Mouse (Mus musculus) adrenal gland, postnatal 25 days (tissue): ENCODE data around the gene Ksr2. TPM values are rescaled to one million over a fixed set of nuclear protein-coding genes. Genes with fewer than 3 reads are reported as not detected.
A peak's percentile ranks its signal among the peaks of the same experiment; 100 is the strongest.
"Not testable (repeated sequence)": the region's sequence is repeated elsewhere in the genome, so short reads cannot be mapped to it uniquely, and the experiment has no call there.

Experiments used
- DNase-seq: peaks from one replicate; pipeline ENCODE4 v3.0.0; 2021; ENCODE audit warnings: mixed read lengths
- long read RNA-seq: library from polyadenylated mRNA; stranded (forward); transcript quantifications from one replicate; pipeline ENCODE4 v2.0.0, GENCODE M21; 2021
- total RNA-seq: library from RNA; stranded (reverse); gene quantifications from 2 replicates; pipeline ENCODE4 v1.2.3, GENCODE M21; 2021

Gene Ksr2
- 4.7 and 6.2 TPM in 2 replicates for total RNA-seq
- long read RNA-seq, partial matches to known transcripts = 0 of 4 reads
- long read RNA-seq, other reads (novel, unspliced or antisense) = 4 of 4 reads

DNA sequence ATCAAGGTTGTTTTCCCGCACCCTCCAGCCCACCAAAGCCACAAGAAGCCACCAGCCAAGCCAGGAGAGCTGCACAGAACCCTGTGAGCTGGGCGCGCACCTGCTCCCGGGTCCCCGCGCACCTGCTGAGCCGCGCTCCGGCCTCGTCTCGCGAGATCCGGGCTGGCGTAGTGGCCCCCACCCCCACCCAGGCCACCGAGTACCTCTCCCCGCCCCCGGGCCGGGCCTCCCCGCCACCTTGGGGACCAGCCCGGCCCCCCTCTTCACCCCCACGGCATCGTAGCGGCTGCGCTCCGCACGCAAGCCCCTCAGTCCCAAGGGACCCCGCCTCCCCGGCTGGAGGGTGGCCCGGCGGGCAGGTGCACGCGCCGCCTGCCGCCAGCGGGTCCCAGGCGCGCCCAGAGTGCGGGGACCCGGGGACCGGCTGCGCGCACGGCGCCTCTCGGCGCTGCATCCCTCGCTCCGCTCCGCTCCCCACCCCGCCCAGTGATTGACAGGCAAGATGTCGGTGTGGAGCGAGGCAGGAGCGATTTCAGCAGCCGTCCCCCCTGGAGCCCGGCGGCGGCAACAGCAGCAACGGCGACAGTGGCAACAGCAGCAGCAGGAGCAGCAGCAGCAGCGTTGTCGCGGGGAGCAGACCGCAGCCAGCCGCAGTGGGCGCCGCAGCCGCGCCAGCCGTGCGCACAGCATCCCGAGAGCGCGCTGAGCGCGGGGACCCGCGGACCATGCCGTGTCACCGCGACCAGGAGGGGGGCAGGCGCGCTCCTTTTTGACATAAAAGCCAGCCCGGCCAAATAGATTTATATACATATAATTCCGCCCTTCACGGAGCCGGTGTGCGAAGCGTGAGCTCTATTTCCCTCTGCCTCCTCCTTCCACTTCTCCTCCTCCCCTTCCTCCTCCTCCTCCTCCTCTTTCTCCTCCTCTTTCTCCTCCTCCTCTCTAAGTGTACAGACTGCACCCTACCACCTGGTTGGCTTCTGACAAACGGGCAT lies at the start of gene Ksr2:
Ksr2 (plus strand) TSS at position 494 of the 995 bp plus-strand sequence.
- peak; percentile 51 for DNase-seq

DNA sequence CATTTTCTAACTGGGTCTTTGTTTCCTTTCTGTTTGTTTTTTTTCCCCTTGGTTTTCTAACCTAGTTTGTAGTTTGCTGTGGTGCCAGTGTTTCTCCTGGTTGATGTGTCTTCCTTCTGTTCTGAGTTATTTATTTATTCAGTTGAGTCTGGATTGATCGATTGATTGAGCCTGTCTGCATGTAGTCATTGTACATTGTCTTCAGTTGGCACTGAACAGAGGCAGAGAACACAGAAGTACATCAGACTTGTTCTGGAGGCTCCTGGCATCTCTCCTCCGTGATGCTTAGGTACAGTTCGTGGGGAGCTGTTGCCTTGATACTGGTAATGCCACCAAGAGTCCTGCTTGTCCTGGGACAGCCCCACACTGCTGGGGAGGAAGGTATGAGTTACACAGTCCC lies 49.0 kb upstream of the Ksr2 start:
- no peak for DNase-seq

DNA sequence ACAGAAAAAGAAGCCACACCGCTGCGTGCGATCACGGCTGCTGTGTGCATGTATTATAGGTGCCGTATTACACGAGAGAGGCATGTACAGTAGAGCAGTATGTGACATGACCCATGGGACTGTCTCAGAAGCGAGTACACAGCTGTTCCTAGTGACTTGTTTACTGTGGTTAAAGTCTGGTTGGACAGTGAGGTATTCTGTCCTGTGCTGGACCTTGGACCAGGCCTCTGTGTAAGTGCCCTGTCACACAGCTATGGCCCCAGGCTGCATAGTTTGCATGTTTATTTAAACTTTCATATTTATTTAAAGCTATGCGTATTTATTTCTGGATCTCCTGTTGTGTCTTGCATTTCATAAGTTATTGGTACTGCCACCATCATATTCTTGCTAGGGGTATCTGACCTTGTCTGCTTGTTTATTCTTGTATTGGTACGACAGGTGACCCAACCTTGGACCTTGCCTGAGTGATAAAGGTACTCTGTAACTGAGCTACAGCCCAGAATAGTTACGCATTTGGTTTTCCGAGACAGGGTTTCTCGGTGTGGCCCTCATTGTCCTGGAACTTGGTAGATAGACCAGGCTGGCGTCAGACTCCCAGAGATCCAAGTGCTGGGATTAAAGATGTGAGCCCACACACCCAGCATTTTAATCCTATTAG lies 47.8 kb upstream of the Ksr2 start:
- no peak for DNase-seq

DNA sequence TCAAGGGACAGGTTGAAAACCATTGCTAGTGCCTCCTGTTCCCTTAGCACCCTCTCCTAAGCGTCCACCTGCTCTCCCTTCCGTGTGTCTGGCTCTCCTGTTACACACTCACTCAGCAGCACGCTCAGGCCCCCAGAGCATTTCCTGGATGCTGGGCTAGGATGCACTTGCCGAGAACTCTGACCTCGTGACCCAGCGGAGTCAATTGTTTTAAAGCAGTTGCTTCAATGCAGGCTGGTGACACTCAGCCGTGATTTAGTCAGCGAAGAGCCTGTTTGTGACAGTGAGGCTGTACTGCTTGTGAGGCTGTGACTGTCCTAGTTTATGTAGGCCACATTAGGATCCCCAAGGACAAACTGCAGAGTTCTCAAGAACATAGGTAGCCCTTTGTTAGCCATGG lies 46.6 kb upstream of the Ksr2 start:
- no peak for DNase-seq

DNA sequence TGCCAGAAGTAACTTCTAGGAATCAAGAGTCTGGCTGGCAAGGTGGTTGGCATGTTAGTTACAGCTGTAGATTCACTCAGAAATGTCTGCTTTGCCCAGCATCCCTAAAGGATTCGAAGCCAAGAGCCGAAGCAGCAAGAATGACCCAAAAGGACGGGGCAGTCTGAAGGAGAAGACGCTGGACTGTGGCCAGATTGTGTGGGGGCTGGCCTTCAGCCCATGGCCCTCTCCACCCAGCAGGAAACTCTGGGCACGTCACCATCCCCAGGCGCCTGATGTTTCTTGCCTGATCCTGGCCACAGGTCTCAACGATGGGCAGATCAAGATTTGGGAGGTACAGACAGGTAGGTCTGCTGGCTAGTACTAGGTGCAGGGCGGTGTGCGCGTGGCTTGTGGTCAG lies 43.2 kb upstream of the Ksr2 start:
- DNase-seq = peak; percentile 39

DNA sequence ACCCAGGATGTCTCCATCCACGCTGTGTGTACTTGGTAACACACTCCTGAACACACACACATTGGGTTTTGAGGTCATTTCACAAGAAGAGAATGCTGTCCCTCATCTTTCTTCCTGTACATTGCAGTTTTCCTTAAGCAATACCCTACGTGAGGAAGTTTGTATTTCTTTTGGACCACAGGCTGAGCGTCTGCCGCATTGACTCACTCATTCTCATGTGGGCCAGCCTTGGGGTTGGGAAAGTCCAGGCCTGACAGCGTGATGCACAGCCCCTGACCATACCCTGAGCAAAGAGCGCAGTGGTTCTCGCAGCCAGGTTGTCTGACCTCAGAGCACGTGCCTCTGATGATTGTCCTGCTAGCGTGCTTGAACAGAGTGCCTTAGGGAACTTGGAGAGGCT lies 40.4 kb upstream of the Ksr2 start:
- DNase-seq = no peak

DNA sequence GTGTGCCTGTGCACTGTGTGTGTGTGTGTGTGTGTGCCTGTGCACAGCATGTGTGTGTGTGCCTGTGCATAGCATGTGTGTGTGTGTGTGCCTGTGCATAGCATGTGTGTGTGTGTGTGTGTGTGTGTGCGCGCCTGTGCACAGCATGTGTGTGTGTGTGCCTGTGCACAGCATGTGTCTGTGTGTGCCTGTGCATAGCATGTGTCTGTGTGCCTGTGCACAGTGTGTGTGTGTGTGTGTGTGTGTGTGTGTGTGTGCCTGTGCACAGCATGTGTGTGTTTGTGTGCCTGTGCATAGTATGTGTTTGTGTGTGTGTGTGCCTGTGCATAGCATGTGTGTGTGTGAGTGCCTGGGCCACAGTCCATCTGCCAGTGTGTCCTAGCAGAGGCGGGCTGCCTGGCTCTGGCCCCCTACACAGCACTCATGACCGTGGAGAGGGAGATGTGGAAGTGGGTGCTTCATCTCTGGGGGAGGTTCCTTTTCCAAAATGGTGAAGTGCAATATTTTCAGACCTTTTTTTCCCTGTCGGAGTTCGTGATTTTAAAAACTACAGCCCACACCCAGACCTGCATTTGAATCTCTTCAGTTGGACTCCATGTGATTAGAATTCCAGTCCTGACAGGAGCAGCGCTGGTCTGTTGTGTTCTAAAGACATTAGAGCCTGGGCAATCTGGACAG lies 39.3 kb upstream of the Ksr2 start:
- no peak for DNase-seq

DNA sequence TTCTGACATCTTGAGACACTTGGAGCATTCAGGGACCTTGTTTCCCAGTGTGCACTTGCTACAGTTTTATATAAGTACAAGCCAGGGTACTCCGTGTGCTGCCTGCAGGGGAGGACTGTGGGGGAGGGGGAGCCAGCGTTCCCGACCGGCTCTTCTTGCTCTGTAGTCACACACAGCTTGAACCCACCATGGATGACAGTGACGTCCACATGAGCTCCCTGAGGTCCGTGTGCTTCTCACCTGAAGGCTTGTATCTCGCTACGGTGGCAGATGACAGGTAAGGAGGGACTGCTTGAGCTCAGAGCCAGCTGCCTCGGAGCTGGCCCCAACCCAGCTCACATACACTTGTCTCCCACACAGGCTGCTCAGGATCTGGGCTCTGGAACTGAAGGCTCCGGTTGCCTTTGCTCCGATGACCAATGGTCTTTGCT lies 37.5 kb upstream of the Ksr2 start:
- DNase-seq = no peak

DNA sequence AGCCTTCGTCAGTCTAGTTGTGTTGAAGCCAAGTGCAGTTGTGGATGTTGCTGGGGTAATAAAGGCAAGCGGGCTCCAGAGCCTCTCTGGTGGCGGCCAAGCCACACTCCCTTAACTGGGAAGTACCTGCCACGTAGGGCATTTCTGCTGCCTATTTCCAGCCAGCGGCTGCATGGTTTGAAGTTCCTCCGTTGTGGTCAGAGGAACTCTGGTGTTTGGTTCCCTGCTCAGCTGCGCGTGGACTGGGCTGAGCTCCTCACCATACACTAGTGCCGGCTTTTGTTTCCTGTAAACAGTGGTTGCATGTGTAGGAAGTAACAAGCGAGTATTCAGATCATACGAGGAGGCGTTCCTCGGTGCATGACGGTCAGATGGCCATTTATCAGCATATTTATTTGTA lies 36.1 kb upstream of the Ksr2 start:
- DNase-seq = not testable (repeated sequence)

DNA sequence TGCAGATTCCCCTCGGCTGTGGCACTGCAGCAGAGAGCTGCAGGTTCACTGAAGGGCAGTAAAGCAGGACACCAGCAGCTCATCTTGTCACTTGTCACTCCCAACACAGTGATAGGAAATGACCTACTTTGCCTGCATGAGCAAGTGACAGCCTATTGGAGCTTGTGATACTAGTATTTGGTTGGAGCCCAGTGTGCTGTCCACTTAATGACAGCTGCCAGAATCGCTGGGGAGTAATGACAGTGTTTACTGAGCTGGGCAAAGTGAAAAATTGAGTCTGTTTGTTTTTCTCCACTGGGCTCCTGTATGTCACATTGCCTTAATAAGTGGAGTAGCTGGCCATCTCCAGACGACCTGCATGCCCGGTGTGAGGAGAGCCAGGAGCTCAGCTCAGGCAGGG lies 33.6 kb upstream of the Ksr2 start:
- DNase-seq = no peak

DNA sequence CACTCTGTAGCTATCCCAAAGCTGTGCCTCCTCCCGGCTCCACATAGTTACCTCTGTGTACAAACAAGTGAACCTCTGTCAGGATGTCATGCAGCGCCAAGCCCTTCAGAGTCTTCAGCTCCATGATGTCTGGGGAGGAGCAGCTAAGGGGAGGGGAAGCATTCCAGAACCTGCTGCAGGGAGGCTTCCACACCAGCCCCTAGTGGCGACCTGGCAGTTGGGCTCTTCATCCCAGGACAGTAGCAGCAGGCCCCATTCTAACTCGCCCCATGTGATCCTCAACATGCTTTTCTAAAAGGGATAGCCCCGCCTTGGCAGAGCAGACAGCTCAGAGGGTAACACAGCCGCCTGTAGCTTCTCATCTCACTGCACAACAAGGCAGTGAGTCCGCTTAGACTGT lies 32.0 kb upstream of the Ksr2 start:
- no peak for DNase-seq

DNA sequence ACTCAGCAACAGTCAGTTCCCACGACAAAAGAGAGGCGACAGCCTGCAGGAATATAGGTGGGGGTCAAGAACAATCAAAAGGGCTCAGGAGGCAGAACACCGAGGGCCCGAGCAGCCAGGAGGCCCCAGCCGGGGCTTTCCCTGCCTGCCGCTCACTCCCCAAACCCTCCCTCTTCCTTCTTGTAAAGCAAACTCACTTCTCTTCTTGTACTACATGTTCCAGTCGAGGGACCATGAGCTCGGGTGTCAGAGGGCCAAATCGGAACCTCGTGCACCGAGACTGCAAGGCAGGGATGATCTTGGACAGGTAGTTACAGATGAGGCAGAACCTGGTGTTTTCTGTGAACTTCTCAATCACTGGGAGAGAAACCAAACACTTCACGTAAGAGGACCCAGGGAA lies 30.6 kb upstream of the Ksr2 start:
- no peak for DNase-seq

DNA sequence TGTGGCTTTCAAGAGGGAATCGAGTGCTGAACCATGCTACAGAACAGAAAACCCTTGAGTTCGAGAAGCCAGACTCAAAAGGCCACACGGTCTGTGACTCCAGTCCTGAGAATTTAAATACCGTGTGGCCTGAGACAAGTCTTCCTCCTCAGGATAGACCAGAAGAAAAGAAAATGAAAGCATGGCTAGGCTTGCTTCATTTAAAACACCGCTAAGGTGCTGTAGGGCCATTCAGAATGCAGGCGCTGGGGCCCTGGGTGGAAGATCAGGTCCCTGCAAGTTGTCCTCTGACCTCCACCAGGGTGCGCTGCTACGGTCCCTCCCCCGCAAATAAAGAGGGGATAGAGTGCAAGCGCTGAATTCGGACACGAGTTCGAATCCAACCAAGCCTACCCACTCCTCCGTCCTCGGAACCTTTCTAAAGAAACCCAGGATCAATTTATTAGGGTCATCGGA lies 25.5 kb upstream of the Ksr2 start:
- peak; percentile 37 for DNase-seq

DNA sequence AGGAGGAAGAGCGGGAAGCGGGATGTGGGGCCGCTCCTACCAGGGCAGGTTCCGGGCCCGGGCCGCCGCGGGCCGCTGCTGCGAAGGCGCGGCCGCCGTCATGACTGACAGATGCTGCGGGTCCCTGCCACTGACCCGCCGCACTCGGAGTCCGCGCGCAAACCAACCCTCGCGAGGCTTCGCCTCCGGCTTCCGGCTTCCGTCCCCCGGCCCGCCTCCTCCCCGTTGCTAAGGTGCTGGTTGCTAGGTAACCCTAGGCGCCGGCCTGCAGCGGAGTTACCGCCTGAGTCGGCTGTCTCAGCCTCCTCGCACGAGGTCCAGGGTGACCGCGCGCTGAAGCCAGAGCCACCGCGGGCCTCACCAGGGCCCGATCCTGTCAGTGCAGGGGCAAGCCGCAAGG lies 24.9 kb upstream of the Ksr2 start, which contains the start of gene Rfc5:
Rfc5 (minus strand) TSS at position 171 of the 400 bp plus-strand sequence.
- DNase-seq = peak; percentile 97

DNA sequence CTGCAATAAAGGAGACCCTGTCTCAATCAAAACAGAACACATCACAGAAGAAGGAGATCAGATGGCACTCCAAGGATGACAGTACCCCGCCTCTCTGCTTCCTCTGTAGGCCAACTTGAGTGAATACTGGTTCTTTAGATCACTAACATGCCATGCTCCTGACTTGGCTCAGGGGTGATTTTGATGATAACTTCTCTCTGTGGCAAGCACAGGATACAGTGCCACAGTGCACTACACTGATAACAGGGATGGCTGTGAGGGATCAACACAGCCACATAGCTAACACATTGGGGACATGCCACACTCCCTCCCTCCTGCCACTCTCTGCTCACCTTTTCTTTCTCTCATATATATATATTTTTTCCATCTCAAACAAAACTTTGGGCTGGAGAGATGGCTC lies 22.9 kb upstream of the Ksr2 start:
- DNase-seq = no peak

DNA sequence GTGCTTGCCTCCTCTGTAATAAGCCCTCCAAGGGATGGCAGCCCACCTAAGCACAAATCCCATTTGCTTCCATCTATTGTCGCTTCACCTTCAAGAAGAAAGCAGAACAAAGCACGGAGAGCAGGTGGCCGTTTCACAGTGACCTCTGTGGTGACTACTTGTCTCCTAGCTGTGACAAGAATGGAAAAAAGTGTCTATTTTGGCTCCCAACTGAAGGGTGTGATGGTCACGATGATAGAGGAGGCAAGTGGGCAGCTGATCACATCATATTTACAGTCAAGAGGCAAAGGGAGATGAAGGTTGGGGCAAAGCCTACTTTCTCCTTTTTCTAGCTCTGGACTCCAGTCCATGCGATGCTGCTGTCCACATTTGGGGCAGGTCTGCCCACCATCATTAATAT lies 18.0 kb upstream of the Ksr2 start:
- no peak for DNase-seq

DNA sequence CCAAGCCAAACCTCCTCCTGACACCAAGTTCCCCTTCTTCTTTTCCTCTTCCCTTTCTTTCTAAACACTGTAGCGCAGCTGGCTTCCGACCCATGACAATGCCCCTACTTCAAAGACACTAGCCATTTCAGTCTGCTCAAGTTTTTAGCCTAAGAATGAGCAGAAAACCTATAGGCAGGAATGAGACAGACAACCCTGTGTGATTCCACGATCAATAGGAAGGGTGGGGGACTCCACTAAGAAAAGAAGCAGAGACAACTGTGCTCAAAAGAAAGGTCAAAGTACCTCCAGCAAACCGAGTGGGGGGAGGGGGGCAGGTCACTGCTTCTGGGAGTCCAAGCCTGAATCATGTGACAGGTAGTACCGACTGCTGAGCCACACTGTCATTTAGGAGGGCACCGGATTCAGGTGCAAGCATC lies 17.2 kb upstream of the Ksr2 start:
- no peak for DNase-seq

DNA sequence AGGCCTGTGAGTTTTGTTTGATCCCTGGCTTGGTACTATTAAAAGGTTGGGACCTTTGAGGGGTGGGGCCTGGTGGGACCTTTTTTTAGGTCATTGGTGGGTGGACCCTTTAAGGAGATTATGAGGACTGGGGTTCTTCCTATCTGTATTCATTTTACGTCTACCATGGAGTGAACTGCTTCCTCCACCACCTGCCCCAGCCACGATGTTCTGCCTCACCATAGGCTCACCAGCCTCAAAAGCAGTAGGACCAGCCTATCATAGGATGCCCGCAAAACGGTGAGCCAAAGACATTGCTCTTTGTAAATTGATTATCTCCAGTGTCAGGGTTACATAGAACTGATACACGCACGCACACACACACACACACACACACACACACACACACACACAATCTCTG lies 16.4 kb upstream of the Ksr2 start:
- no peak for DNase-seq

DNA sequence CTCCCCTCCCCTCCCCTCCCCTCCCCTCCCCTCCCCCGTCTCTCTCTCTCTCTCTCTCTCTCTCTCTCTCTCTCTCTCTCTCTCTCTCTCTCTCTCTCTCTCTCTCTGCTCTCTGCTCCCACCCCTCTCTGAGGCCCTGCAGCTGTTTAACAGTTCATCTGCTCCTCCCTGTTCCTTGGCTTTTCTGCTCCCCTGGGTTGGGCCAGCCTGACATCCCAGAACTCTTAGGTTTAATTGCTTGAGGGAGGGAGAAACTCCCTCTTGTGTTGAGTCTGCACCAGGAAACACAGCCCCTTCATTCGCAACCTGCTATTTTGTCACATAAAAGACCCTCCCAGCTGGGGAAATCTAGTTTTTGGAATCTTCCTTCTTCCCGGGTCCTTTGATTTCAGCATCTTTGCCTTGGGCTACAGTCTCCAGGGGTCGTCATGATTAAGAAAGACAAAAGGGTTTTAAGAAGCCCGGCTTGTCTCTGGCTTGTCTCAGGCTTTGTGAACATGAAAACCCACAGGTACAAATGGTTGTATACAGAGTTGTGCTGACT lies 15.7 kb upstream of the Ksr2 start:
- DNase-seq = no peak

DNA sequence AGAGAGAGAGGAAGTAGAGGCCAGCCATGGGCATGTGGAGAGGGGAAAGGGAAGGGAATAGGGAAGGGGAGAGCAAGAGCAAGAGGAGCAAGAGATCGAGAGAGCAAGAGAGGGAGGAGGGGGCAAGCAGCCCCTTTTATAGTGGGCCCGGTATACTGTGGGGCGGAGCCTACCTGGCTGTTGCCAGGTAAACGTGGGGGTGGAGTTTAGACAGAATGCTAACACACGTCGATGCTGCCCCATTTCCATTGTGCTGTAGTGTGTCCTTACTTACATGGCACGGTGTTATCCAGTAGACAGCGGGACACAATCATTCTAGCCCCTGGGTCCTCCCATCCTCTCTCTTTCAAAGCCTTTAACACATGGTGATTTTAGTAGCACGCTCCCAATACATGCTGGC lies 14.5 kb upstream of the Ksr2 start:
- DNase-seq = no peak

DNA sequence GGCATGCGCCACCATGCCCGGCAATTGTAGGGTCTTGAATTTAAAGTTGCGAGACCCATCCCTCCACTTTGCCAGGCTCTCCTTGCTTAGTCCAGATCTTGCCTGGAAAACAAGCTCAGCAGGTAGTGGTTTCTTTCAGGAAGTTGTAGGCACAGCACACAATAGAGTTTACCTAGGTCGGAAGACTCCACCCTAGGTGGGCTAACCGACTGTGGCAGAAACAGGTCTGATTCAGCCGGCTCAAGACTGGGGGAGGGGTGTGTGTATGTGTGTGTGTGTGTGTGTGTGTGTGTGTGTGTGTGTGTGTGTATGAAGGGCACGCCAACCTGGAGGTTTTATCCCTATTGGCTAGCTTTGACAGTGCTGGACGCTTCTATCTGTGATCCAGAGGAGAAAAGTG lies 10.2 kb upstream of the Ksr2 start:
- no peak for DNase-seq

DNA sequence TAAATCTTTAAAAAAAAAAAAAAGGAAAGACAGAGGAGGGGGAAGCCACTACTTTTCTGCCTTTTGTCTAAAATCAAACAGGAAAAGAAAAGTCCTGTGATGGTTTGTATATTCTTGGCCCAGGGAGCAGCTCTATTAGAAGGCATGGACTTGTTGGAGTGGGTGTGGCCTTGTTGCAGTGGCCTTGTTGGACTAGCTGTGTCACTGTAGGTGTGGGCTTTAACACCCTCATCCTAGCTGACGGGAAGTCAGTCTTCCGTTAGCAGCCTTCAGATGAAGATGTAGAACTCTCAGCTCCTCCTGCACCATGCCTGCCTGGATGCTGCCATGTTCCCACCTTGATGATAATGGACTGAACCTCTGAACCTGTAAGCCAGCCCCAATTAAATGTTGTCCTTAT lies 9.1 kb upstream of the Ksr2 start:
- not testable (repeated sequence) for DNase-seq
